Mouse (Mus musculus): Measurements from ENCODE around the gene Brsk1. TPM values are rescaled to one million over a fixed set of nuclear protein-coding genes. Genes with fewer than 3 reads are reported as not detected.
A peak's percentile ranks its signal among the peaks of the same experiment; 100 is the strongest.

The Brsk1 gene
- total and polyA plus RNA-seq, 2 experiments: 0.09 to 0.40 TPM

GRCm38 (mm10) chr7:4724359-4724758 lies 34.0 kb downstream of the Brsk1 start:
- peak; percentile 31 for DNase-seq (ENCODE audit: extremely low read depth, low read depth, low spot score)

GRCm38 (mm10) chr7:4725169-4725568 lies 34.8 kb downstream of the Brsk1 start, which contains the start of gene Tmem150b:
Gene Tmem150b, minus strand, starts transcription at chr7:4725249.
- H3K27me3 ChIP-seq (ENCODE audit: control insufficient read depth, insufficient read depth, low read length): peaks cover 3% of the 10 kb centered on the region; the same call in 1 of the 2 replicates
- WGBS: 68% methylated on average over 7 of the region's 7 CpGs
- DNase-seq (ENCODE audit: extremely low read depth, low read depth, low spot score): no peak
- no peaks in the 10 kb centered on the region for H3K36me3 ChIP-seq (ENCODE audit: control insufficient read depth, insufficient read depth, low read length)
- H3K9ac ChIP-seq (ENCODE audit: low read depth, low read length): 0 out of 2 replicates have a peak within 1 kb of the TSS, but pooled peaks have one; percentile 23
- no peaks in the 10 kb centered on the region for H3K4me1 ChIP-seq (ENCODE audit: control insufficient read depth, insufficient read depth, low read length)
- no peak within 1 kb of the TSS for H3K4me3 ChIP-seq (ENCODE audit: insufficient read depth, low read depth, low read length)
- peak within 1 kb of the TSS; percentile 60 for H3K27ac ChIP-seq (replicated peaks; ENCODE audit: insufficient read depth, low read depth, low read length)
- H3K79me2 ChIP-seq (ENCODE audit: control insufficient read depth, insufficient read depth, low read length): no peaks in the 10 kb centered on the region
- no peak for TF ChIP-seq CTCF (IDR thresholded peaks at IDR 0.05; ENCODE audit: low read depth, low read length)
- no peak for TF ChIP-seq POLR2A (IDR thresholded peaks at IDR 0.05; ENCODE audit: extremely low read depth, insufficient read depth, low read length)

More at GRCm38 (mm10) chr7:4724359-4724758, 34.0 kb downstream of the Brsk1 start:
- WGBS: 26% methylated on average over 3 of the region's 3 CpGs
- Histone ChIP-seq H3K36me3 (ENCODE audit: control insufficient read depth, insufficient read depth, low read length) (no peaks in the 10 kb centered on the region), H3K9ac (ENCODE audit: low read depth, low read length) (no peak overlapping the region), H3K4me3 (ENCODE audit: insufficient read depth, low read depth, low read length) (no peak overlapping the region), H3K27me3 (ENCODE audit: control insufficient read depth, insufficient read depth, low read length) (peaks cover 3% of the 10 kb centered on the region; the same call in 1 of the 2 replicates), H3K79me2 (ENCODE audit: control insufficient read depth, insufficient read depth, low read length) (no peaks in the 10 kb centered on the region), H3K4me1 (ENCODE audit: control insufficient read depth, insufficient read depth, low read length) (no peaks in the 10 kb centered on the region), H3K27ac (replicated peaks; ENCODE audit: insufficient read depth, low read depth, low read length) (peak overlapping the region; percentile 60)
- TF ChIP-seq CTCF (IDR thresholded peaks at IDR 0.05; ENCODE audit: low read depth, low read length): no peak
- no peak for TF ChIP-seq POLR2A (IDR thresholded peaks at IDR 0.05; ENCODE audit: extremely low read depth, insufficient read depth, low read length)

GRCm38 (mm10) chr7:4731090-4731489 lies 40.7 kb downstream of the Brsk1 start:
- H3K36me3 ChIP-seq (ENCODE audit: control insufficient read depth, insufficient read depth, low read length): no peaks in the 10 kb centered on the region
- no peaks in the 10 kb centered on the region for H3K4me1 ChIP-seq (ENCODE audit: control insufficient read depth, insufficient read depth, low read length)
- TF ChIP-seq POLR2A (IDR thresholded peaks at IDR 0.05; ENCODE audit: extremely low read depth, insufficient read depth, low read length) (no peak), CTCF (IDR thresholded peaks at IDR 0.05; ENCODE audit: low read depth, low read length) (no peak)
- H3K9ac ChIP-seq (ENCODE audit: low read depth, low read length): no peak overlapping the region
- 86% methylated on average over 5 of the region's 5 CpGs for WGBS
- no peak for DNase-seq (ENCODE audit: extremely low read depth, low read depth, low spot score)
- no peaks in the 10 kb centered on the region for H3K79me2 ChIP-seq (ENCODE audit: control insufficient read depth, insufficient read depth, low read length)
- H3K27ac ChIP-seq (replicated peaks; ENCODE audit: insufficient read depth, low read depth, low read length): no peak overlapping the region
- no peaks in the 10 kb centered on the region for H3K27me3 ChIP-seq (ENCODE audit: control insufficient read depth, insufficient read depth, low read length)
- H3K4me3 ChIP-seq (ENCODE audit: insufficient read depth, low read depth, low read length): no peak overlapping the region

GRCm38 (mm10) chr7:4732968-4733392 lies 42.6 kb downstream of the Brsk1 start:
- no peaks in the 10 kb centered on the region for H3K4me1 ChIP-seq (ENCODE audit: control insufficient read depth, insufficient read depth, low read length)
- H3K79me2 ChIP-seq (ENCODE audit: control insufficient read depth, insufficient read depth, low read length): no peaks in the 10 kb centered on the region
- H3K4me3 ChIP-seq (ENCODE audit: insufficient read depth, low read depth, low read length): no peak overlapping the region
- peak; percentile 13 for DNase-seq (ENCODE audit: extremely low read depth, low read depth, low spot score)
- H3K27ac ChIP-seq (replicated peaks; ENCODE audit: insufficient read depth, low read depth, low read length): no peak overlapping the region
- H3K27me3 ChIP-seq (ENCODE audit: control insufficient read depth, insufficient read depth, low read length): no peaks in the 10 kb centered on the region
- TF ChIP-seq CTCF (IDR thresholded peaks at IDR 0.05; ENCODE audit: low read depth, low read length) (no peak), POLR2A (IDR thresholded peaks at IDR 0.05; ENCODE audit: extremely low read depth, insufficient read depth, low read length) (no peak)
- no peaks in the 10 kb centered on the region for H3K36me3 ChIP-seq (ENCODE audit: control insufficient read depth, insufficient read depth, low read length)
- H3K9ac ChIP-seq (ENCODE audit: low read depth, low read length): no peak overlapping the region
- WGBS: 30% methylated on average over 6 of the region's 6 CpGs

- no peak for DNase-seq (ENCODE audit: extremely low read depth, low read depth, low spot score)
- Histone ChIP-seq H3K4me1 (ENCODE audit: control insufficient read depth, insufficient read depth, low read length) (0 out of 2 replicates have a peak, but pooled peaks cover 5% of the 10 kb centered on the region), H3K4me3 (ENCODE audit: insufficient read depth, low read depth, low read length) (peak overlapping the region; percentile 40; the same call in 1 of the 2 replicates), H3K9ac (ENCODE audit: low read depth, low read length) (no peak overlapping the region), H3K27ac (replicated peaks; ENCODE audit: insufficient read depth, low read depth, low read length) (peak overlapping the region; percentile 17; the same call in 1 of the 2 replicates), H3K79me2 (ENCODE audit: control insufficient read depth, insufficient read depth, low read length) (0 out of 2 replicates have a peak, but pooled peaks cover 2% of the 10 kb centered on the region), H3K27me3 (ENCODE audit: control insufficient read depth, insufficient read depth, low read length) (no peaks in the 10 kb centered on the region), H3K36me3 (ENCODE audit: control insufficient read depth, insufficient read depth, low read length) (no peaks in the 10 kb centered on the region)
- no peak for TF ChIP-seq POLR2A (IDR thresholded peaks at IDR 0.05; ENCODE audit: extremely low read depth, insufficient read depth, low read length)
- TF ChIP-seq CTCF (IDR thresholded peaks at IDR 0.05; ENCODE audit: low read depth, low read length): no peak
- WGBS: 46% methylated on average over 10 of the region's 10 CpGs
These were observed 48.7 kb downstream of the Brsk1 start for GRCm38 (mm10) chr7:4739041-4739543.

Measured in liver, adult 2 months (tissue).